Mouse (Mus musculus): Measurements from ENCODE around the gene Ppat. TPM values are rescaled to one million over a fixed set of nuclear protein-coding genes. Genes with fewer than 3 reads are reported as not detected.
A peak's percentile ranks its signal among the peaks of the same experiment; 100 is the strongest.
"Not testable (repeated sequence)": the region's sequence is repeated elsewhere in the genome, so short reads cannot be mapped to it uniquely, and the experiment has no call there.

Ppat gene
- polyA plus RNA-seq, 1 experiment, result 6.9 TPM

- H3K79me2 ChIP-seq (ENCODE audit: control insufficient read depth, insufficient read depth), result peaks cover 27% of the 10 kb centered on the region
- TF ChIP-seq MAX (IDR thresholded peaks at IDR 0.05; ENCODE audit: low read depth), result no peak
- no peak for TF ChIP-seq CEBPB (IDR thresholded peaks at IDR 0.05; ENCODE audit: insufficient read depth, poor library complexity, severe bottlenecking)
- TF ChIP-seq USF1 (IDR thresholded peaks at IDR 0.05; ENCODE audit: low read depth), result no peak
- no peak for TF ChIP-seq TCF12 (IDR thresholded peaks at IDR 0.05; ENCODE audit: insufficient read depth, poor library complexity, severe bottlenecking)
- no peak for TF ChIP-seq SRF (IDR thresholded peaks at IDR 0.05; ENCODE audit: control insufficient read depth, insufficient read length, low read depth)
- TF ChIP-seq MYOG (IDR thresholded peaks at IDR 0.05; ENCODE audit: control insufficient read depth in 1 of 3, insufficient read depth in 1 of 3, insufficient read length in 2 of 3, low read depth in 2 of 3), result no peak
- no peak for TF ChIP-seq POLR2A (IDR thresholded peaks at IDR 0.05; ENCODE audit: insufficient read length, low read depth)
- H3ac ChIP-seq (ENCODE audit: control insufficient read depth, insufficient read length), result no peak overlapping the region
- H3K4me2 ChIP-seq (ENCODE audit: low read depth), result peak overlapping the region; percentile 85
- peaks cover 18% of the 10 kb centered on the region for H3K36me3 ChIP-seq (ENCODE audit: control insufficient read depth, insufficient read depth)
- H3K4me3 ChIP-seq, result peak overlapping the region; percentile 99
- H3K27me3 ChIP-seq (ENCODE audit: control insufficient read depth, insufficient read depth, insufficient read length), result no peaks in the 10 kb centered on the region
Measured at GRCm38 (mm10) chr5:76973488-76973887, 22.1 kb upstream of the Ppat start.

- H3K4me3 ChIP-seq; H3K4me2 ChIP-seq (ENCODE audit: low read depth); H3ac ChIP-seq (ENCODE audit: control insufficient read depth, insufficient read length); H3K27me3 ChIP-seq (ENCODE audit: control insufficient read depth, insufficient read depth, insufficient read length): not testable (repeated sequence)
- peaks cover 12% of the 10 kb centered on the region for H3K36me3 ChIP-seq (ENCODE audit: control insufficient read depth, insufficient read depth)
- peaks cover 21% of the 10 kb centered on the region for H3K79me2 ChIP-seq (ENCODE audit: control insufficient read depth, insufficient read depth)
Measured at GRCm38 (mm10) chr5:76971115-76971514, 19.7 kb upstream of the Ppat start.

GRCm38 (mm10) chr5:76969250-76969649, 17.9 kb upstream of the Ppat start:
- peaks cover 23% of the 10 kb centered on the region for H3K36me3 ChIP-seq (ENCODE audit: control insufficient read depth, insufficient read depth)
- TF ChIP-seq POLR2AphosphoS2 (IDR thresholded peaks at IDR 0.05; ENCODE audit: insufficient read length, low read depth), result no peak
- TF ChIP-seq USF1 (IDR thresholded peaks at IDR 0.05; ENCODE audit: low read depth), result no peak
- no peak for TF ChIP-seq E2F4 (IDR thresholded peaks at IDR 0.05; ENCODE audit: insufficient read depth)
- no peak for TF ChIP-seq MAX (IDR thresholded peaks at IDR 0.05; ENCODE audit: low read depth)
- no peak for TF ChIP-seq MYOG (IDR thresholded peaks at IDR 0.05; ENCODE audit: control insufficient read depth in 1 of 3, insufficient read depth in 1 of 3, insufficient read length in 2 of 3, low read depth in 2 of 3)
- no peak for TF ChIP-seq POLR2A (IDR thresholded peaks at IDR 0.05; ENCODE audit: insufficient read length, low read depth)
- no peak for TF ChIP-seq REST (IDR thresholded peaks at IDR 0.05; ENCODE audit: insufficient read depth, insufficient read length)
- no peak for TF ChIP-seq TCF3 (IDR thresholded peaks at IDR 0.05; ENCODE audit: insufficient read length, low read depth)
- no peak for TF ChIP-seq TCF12 (IDR thresholded peaks at IDR 0.05; ENCODE audit: insufficient read depth, poor library complexity, severe bottlenecking)
- no peak overlapping the region for H3K4me3 ChIP-seq
- H3K79me2 ChIP-seq (ENCODE audit: control insufficient read depth, insufficient read depth), result peaks cover 3% of the 10 kb centered on the region
- H3K27me3 ChIP-seq (ENCODE audit: control insufficient read depth, insufficient read depth, insufficient read length), result no peaks in the 10 kb centered on the region
- H3ac ChIP-seq (ENCODE audit: control insufficient read depth, insufficient read length), result no peak overlapping the region
- no peak overlapping the region for H3K4me2 ChIP-seq (ENCODE audit: low read depth)

- Histone ChIP-seq H3ac (ENCODE audit: control insufficient read depth, insufficient read length) (no peak overlapping the region), H3K4me3 (no peak overlapping the region), H3K79me2 (ENCODE audit: control insufficient read depth, insufficient read depth) (no peaks in the 10 kb centered on the region), H3K27me3 (ENCODE audit: control insufficient read depth, insufficient read depth, insufficient read length) (no peaks in the 10 kb centered on the region), H3K4me2 (ENCODE audit: low read depth) (no peak overlapping the region), H3K36me3 (ENCODE audit: control insufficient read depth, insufficient read depth) (peaks cover 31% of the 10 kb centered on the region)
- no peak for TF ChIP-seq MYOG (IDR thresholded peaks at IDR 0.05; ENCODE audit: control insufficient read depth in 1 of 3, insufficient read depth in 1 of 3, insufficient read length in 2 of 3, low read depth in 2 of 3)
- TF ChIP-seq MYOD1 (IDR thresholded peaks at IDR 0.05; ENCODE audit: control insufficient read depth in 1 of 3, insufficient read length in 2 of 3, low read depth in 2 of 3), result no peak
- no peak for TF ChIP-seq POLR2AphosphoS2 (IDR thresholded peaks at IDR 0.05; ENCODE audit: insufficient read length, low read depth)
- TF ChIP-seq E2F4 (IDR thresholded peaks at IDR 0.05; ENCODE audit: insufficient read depth), result no peak
- no peak for TF ChIP-seq MAX (IDR thresholded peaks at IDR 0.05; ENCODE audit: low read depth)
- no peak for TF ChIP-seq TCF3 (IDR thresholded peaks at IDR 0.05; ENCODE audit: insufficient read length, low read depth)
- no peak for TF ChIP-seq REST (IDR thresholded peaks at IDR 0.05; ENCODE audit: insufficient read depth, insufficient read length)
- no peak for TF ChIP-seq USF1 (IDR thresholded peaks at IDR 0.05; ENCODE audit: low read depth)
- TF ChIP-seq POLR2A (IDR thresholded peaks at IDR 0.05; ENCODE audit: insufficient read length, low read depth), result no peak
- TF ChIP-seq SRF (IDR thresholded peaks at IDR 0.05; ENCODE audit: control insufficient read depth, insufficient read length, low read depth), result no peak
- no peak for TF ChIP-seq CEBPB (IDR thresholded peaks at IDR 0.05; ENCODE audit: insufficient read depth, poor library complexity, severe bottlenecking)
- TF ChIP-seq TCF12 (IDR thresholded peaks at IDR 0.05; ENCODE audit: insufficient read depth, poor library complexity, severe bottlenecking), result no peak
Measured at GRCm38 (mm10) chr5:76964651-76965050, 13.3 kb upstream of the Ppat start.

GRCm38 (mm10) chr5:76962545-76962944, 11.2 kb upstream of the Ppat start:
- H3K36me3 ChIP-seq (ENCODE audit: control insufficient read depth, insufficient read depth), result peaks cover 30% of the 10 kb centered on the region
- no peaks in the 10 kb centered on the region for H3K27me3 ChIP-seq (ENCODE audit: control insufficient read depth, insufficient read depth, insufficient read length)
- H3K79me2 ChIP-seq (ENCODE audit: control insufficient read depth, insufficient read depth), result no peaks in the 10 kb centered on the region
- no peak for TF ChIP-seq MYOD1 (IDR thresholded peaks at IDR 0.05; ENCODE audit: control insufficient read depth in 1 of 3, insufficient read length in 2 of 3, low read depth in 2 of 3)
- TF ChIP-seq MAX (IDR thresholded peaks at IDR 0.05; ENCODE audit: low read depth), result no peak
- TF ChIP-seq TCF3 (IDR thresholded peaks at IDR 0.05; ENCODE audit: insufficient read length, low read depth), result no peak
- no peak for TF ChIP-seq POLR2AphosphoS2 (IDR thresholded peaks at IDR 0.05; ENCODE audit: insufficient read length, low read depth)
- TF ChIP-seq POLR2A (IDR thresholded peaks at IDR 0.05; ENCODE audit: insufficient read length, low read depth), result no peak
- TF ChIP-seq USF1 (IDR thresholded peaks at IDR 0.05; ENCODE audit: low read depth), result no peak
- TF ChIP-seq REST (IDR thresholded peaks at IDR 0.05; ENCODE audit: insufficient read depth, insufficient read length), result no peak
- TF ChIP-seq CEBPB (IDR thresholded peaks at IDR 0.05; ENCODE audit: insufficient read depth, poor library complexity, severe bottlenecking), result no peak
- no peak for TF ChIP-seq MYOG (IDR thresholded peaks at IDR 0.05; ENCODE audit: control insufficient read depth in 1 of 3, insufficient read depth in 1 of 3, insufficient read length in 2 of 3, low read depth in 2 of 3)
- TF ChIP-seq E2F4 (IDR thresholded peaks at IDR 0.05; ENCODE audit: insufficient read depth), result no peak
- TF ChIP-seq SRF (IDR thresholded peaks at IDR 0.05; ENCODE audit: control insufficient read depth, insufficient read length, low read depth), result no peak
- no peak overlapping the region for H3K4me3 ChIP-seq
- H3ac ChIP-seq (ENCODE audit: control insufficient read depth, insufficient read length), result no peak overlapping the region
- peak overlapping the region; percentile 59 for H3K4me2 ChIP-seq (ENCODE audit: low read depth)
